Mouse (Mus musculus): ENCODE data around the gene Galnt14. TPM values are rescaled to one million over a fixed set of nuclear protein-coding genes. Genes with fewer than 3 reads are reported as not detected.
A peak's percentile ranks its signal among the peaks of the same experiment; 100 is the strongest.

The Galnt14 gene
- polyA plus RNA-seq (2014; fragmentation: Nextera tagmentation; extraction: Ambion mirVana), result 5.1 TPM in 2 replicates

DNA sequence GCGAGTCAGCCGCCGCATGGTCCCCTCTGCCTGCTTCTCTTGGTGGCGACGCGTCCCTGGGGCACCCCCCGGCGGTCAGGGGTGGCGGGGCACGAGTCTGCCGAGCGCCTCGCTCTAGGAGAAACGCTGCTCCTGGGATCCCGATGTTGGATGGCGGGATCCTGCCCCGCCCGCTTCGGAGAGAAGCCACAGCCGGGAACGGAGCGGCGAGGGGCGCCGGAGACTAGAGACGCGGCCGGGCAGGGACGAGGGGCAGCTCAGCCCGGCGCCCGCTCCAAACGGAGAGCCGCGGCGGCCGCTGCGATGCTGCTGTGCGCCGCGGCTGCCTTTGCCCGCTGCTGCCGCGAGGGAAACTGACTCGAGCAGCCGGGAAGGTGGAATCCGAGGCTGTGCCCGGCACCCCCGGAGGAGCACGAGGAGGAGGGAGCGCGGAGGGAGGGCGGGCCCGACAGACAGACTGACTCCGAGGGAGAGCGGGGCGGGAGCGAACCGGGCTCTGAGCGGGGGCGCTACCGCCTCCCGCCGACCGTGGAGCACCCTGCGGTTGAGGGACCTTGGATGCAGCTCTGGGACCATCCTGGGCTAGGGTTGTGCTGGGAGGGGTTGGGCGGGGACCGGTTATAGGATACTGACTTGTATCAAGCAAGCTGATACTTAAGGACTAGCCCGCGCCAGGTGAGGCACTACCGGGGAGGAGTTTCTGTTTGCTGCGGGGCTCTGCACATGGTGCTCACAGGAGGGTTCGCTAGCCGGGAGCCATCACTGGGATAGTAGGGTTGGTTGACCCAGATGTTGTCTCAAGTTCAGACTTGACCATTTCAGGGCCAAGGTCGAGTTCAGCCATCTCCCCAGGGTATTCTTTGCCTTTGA lies at the start of gene Galnt14:
Gene Galnt14 (minus strand): TSS at position 412 of the 870 bp plus-strand sequence.
- H3K27me3 ChIP-seq (ENCODE audit: control insufficient read depth, insufficient read depth, low read length), result peaks cover 15% of the 10 kb centered on the region
- peak; percentile 82 for ATAC-seq (ENCODE audit: low FRiP score)
- peak; percentile 78 for DNase-seq (ENCODE audit: low spot score)
- H3K4me3 ChIP-seq (ENCODE audit: low read depth, low read length), result peak within 1 kb of the TSS; percentile 49
- H3K27ac ChIP-seq (ENCODE audit: low read depth, low read length), result no peak within 1 kb of the TSS
- H3K9me3 ChIP-seq (ENCODE audit: control insufficient read depth, low read length), result no peaks in the 10 kb centered on the region
- H3K4me2 ChIP-seq (replicated peaks; ENCODE audit: low read depth, low read length), result peak within 1 kb of the TSS; percentile 94
- no peaks in the 10 kb centered on the region; the same call in 1 of the 2 replicates for H3K4me1 ChIP-seq (replicated peaks; ENCODE audit: control insufficient read depth, insufficient read depth, low read length)
- no peaks in the 10 kb centered on the region for H3K36me3 ChIP-seq (ENCODE audit: control insufficient read depth, insufficient read depth, low read length)
- under 1% methylated on average over 66 of the region's 75 CpGs for WGBS
- peak within 1 kb of the TSS; percentile 65 for H3K9ac ChIP-seq (ENCODE audit: low read depth, low read length)

DNA sequence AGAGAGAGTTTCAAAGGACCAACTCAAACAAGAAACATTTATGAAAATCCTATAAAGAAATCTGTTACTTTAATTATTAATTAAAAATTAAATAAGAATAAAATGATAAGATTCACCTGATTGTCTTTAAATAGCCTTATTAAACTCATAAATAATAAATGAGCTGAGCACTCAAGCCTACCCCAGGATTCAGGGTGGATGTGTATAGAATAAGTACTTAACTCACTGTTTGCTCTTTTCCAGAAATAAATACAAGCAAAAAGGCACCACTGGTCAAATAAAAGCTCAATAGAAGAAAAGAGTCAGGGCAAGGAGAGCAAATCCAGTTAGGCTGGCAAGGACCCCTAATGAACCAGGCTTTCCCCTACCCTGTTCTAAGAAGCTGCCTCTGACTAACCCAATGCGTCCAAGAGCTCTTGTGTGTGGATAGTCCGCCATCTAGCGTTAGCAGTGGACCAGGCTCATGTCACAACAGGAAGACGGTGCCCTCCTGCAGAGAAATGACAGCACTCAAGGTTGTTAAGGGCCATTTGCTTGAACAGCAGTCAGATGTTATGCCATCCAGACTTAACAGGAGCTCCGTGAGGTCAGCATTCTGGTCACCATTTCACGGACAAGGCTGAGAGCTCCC lies 33.5 kb upstream of the Galnt14 start:
- H3K9ac ChIP-seq (ENCODE audit: low read depth, low read length), result no peak overlapping the region
- ATAC-seq (ENCODE audit: low FRiP score), result peak; percentile 78
- H3K27ac ChIP-seq (ENCODE audit: low read depth, low read length), result no peak overlapping the region
- no peak overlapping the region for H3K4me3 ChIP-seq (ENCODE audit: low read depth, low read length)
- no peaks in the 10 kb centered on the region for H3K36me3 ChIP-seq (ENCODE audit: control insufficient read depth, insufficient read depth, low read length)
- no peaks in the 10 kb centered on the region for H3K4me1 ChIP-seq (replicated peaks; ENCODE audit: control insufficient read depth, insufficient read depth, low read length)
- DNase-seq (ENCODE audit: low spot score), result peak; percentile 85
- H3K4me2 ChIP-seq (replicated peaks; ENCODE audit: low read depth, low read length), result no peak overlapping the region
- WGBS, result 8% methylated on average over 6 of the region's 6 CpGs
- no peaks in the 10 kb centered on the region for H3K9me3 ChIP-seq (ENCODE audit: control insufficient read depth, low read length)
- H3K27me3 ChIP-seq (ENCODE audit: control insufficient read depth, insufficient read depth, low read length), result no peaks in the 10 kb centered on the region

- H3K4me1 ChIP-seq (replicated peaks; ENCODE audit: control insufficient read depth, insufficient read depth, low read length), result no peaks in the 10 kb centered on the region
- no peaks in the 10 kb centered on the region for H3K36me3 ChIP-seq (ENCODE audit: control insufficient read depth, insufficient read depth, low read length)
- no peak for ATAC-seq (ENCODE audit: low FRiP score)
- DNase-seq (ENCODE audit: low spot score), result peak; percentile 8
- no peak overlapping the region for H3K9ac ChIP-seq (ENCODE audit: low read depth, low read length)
- 67% methylated on average over 8 of the region's 8 CpGs for WGBS
- no peak overlapping the region for H3K4me3 ChIP-seq (ENCODE audit: low read depth, low read length)
- no peak overlapping the region for H3K4me2 ChIP-seq (replicated peaks; ENCODE audit: low read depth, low read length)
- H3K9me3 ChIP-seq (ENCODE audit: control insufficient read depth, low read length), result no peaks in the 10 kb centered on the region
- no peaks in the 10 kb centered on the region for H3K27me3 ChIP-seq (ENCODE audit: control insufficient read depth, insufficient read depth, low read length)
- H3K27ac ChIP-seq (ENCODE audit: low read depth, low read length), result no peak overlapping the region
These were observed 13.8 kb upstream of the Galnt14 start for GRCm38 (mm10) chr17:73723885-73724682.

GRCm38 (mm10) chr17:73719021-73719748 lies 8.9 kb upstream of the Galnt14 start:
- WGBS, result 93% methylated on average over 2 of the region's 2 CpGs
- no peak overlapping the region for H3K9ac ChIP-seq (ENCODE audit: low read depth, low read length)
- no peak overlapping the region for H3K4me2 ChIP-seq (replicated peaks; ENCODE audit: low read depth, low read length)
- H3K36me3 ChIP-seq (ENCODE audit: control insufficient read depth, insufficient read depth, low read length), result no peaks in the 10 kb centered on the region
- DNase-seq (ENCODE audit: low spot score), result no peak
- no peak overlapping the region for H3K4me3 ChIP-seq (ENCODE audit: low read depth, low read length)
- no peak overlapping the region for H3K27ac ChIP-seq (ENCODE audit: low read depth, low read length)
- no peaks in the 10 kb centered on the region for H3K27me3 ChIP-seq (ENCODE audit: control insufficient read depth, insufficient read depth, low read length)
- no peaks in the 10 kb centered on the region for H3K9me3 ChIP-seq (ENCODE audit: control insufficient read depth, low read length)
- no peaks in the 10 kb centered on the region for H3K4me1 ChIP-seq (replicated peaks; ENCODE audit: control insufficient read depth, insufficient read depth, low read length)
- no peak for ATAC-seq (ENCODE audit: low FRiP score)

- ATAC-seq (ENCODE audit: low FRiP score) (no peak), DNase-seq (ENCODE audit: low spot score) (no peak)
- Histone ChIP-seq H3K9ac (ENCODE audit: low read depth, low read length) (no peak overlapping the region), H3K27me3 (ENCODE audit: control insufficient read depth, insufficient read depth, low read length) (peaks cover 4% of the 10 kb centered on the region; the same call in 1 of the 2 replicates), H3K27ac (ENCODE audit: low read depth, low read length) (no peak overlapping the region), H3K4me3 (ENCODE audit: low read depth, low read length) (no peak overlapping the region), H3K9me3 (ENCODE audit: control insufficient read depth, low read length) (no peaks in the 10 kb centered on the region), H3K36me3 (ENCODE audit: control insufficient read depth, insufficient read depth, low read length) (no peaks in the 10 kb centered on the region), H3K4me2 (replicated peaks; ENCODE audit: low read depth, low read length) (no peak overlapping the region), H3K4me1 (replicated peaks; ENCODE audit: control insufficient read depth, insufficient read depth, low read length) (no peaks in the 10 kb centered on the region; the same call in 1 of the 2 replicates)
- WGBS, result 85% methylated on average over 3 of the region's 3 CpGs
These were observed 6.4 kb upstream of the Galnt14 start for GRCm38 (mm10) chr17:73716684-73717083.

DNA sequence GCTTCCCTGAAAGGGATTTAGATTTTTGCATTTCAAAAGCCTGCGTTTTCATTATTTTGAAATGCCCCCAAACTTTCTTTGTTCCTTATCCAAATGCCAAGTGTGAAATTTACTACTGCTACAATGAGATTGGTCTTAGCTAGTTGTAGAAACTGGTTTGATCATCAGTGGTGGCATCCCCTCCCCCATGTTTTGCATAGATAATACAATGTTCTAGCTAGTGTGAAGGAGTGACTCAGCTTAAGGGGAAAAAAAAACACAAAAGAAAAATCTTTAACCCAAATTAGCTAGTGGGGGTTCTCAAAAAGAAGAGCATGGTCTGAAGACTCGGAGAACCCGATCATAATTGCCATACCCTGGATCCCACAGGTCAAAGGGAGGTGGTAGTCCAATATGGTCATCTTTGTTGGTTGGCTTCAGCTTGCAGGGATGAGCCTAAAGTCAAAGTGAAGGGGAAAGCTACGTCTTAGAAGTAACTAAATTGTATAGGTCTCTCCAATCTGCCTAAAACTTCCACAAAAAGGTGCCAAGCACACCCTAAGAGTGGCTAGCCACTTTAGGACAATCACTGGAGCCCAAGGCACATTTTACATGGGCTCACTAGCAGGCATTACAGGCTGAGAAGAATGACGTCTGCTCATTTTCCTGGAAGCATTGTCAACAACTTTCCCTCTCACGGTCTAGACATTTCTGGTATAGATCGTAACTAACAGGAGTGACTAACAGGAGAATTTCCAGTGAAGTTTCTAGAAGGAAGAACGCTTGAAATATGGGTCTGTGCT lies 4.4 kb upstream of the Galnt14 start:
- H3K4me1 ChIP-seq (replicated peaks; ENCODE audit: control insufficient read depth, insufficient read depth, low read length), result no peaks in the 10 kb centered on the region; the same call in 1 of the 2 replicates
- peaks cover 11% of the 10 kb centered on the region for H3K27me3 ChIP-seq (ENCODE audit: control insufficient read depth, insufficient read depth, low read length)
- no peak overlapping the region for H3K27ac ChIP-seq (ENCODE audit: low read depth, low read length)
- H3K36me3 ChIP-seq (ENCODE audit: control insufficient read depth, insufficient read depth, low read length), result no peaks in the 10 kb centered on the region
- no peak overlapping the region for H3K4me3 ChIP-seq (ENCODE audit: low read depth, low read length)
- H3K9ac ChIP-seq (ENCODE audit: low read depth, low read length), result no peak overlapping the region
- 85% methylated on average over 8 of the region's 8 CpGs for WGBS
- no peak overlapping the region for H3K4me2 ChIP-seq (replicated peaks; ENCODE audit: low read depth, low read length)
- ATAC-seq (ENCODE audit: low FRiP score) (no peak), DNase-seq (ENCODE audit: low spot score) (no peak)
- H3K9me3 ChIP-seq (ENCODE audit: control insufficient read depth, low read length), result no peaks in the 10 kb centered on the region

GRCm38 (mm10) chr17:73713347-73713746 lies 3.1 kb upstream of the Galnt14 start:
- WGBS, result 49% methylated on average over 11 of the region's 11 CpGs
- DNase-seq (ENCODE audit: low spot score) (peak; percentile 14), ATAC-seq (ENCODE audit: low FRiP score) (no peak)
- Histone ChIP-seq H3K9ac (ENCODE audit: low read depth, low read length) (no peak overlapping the region), H3K27ac (ENCODE audit: low read depth, low read length) (no peak overlapping the region), H3K27me3 (ENCODE audit: control insufficient read depth, insufficient read depth, low read length) (peaks cover 15% of the 10 kb centered on the region), H3K4me3 (ENCODE audit: low read depth, low read length) (no peak overlapping the region), H3K4me1 (replicated peaks; ENCODE audit: control insufficient read depth, insufficient read depth, low read length) (no peaks in the 10 kb centered on the region; the same call in 1 of the 2 replicates), H3K9me3 (ENCODE audit: control insufficient read depth, low read length) (no peaks in the 10 kb centered on the region), H3K4me2 (replicated peaks; ENCODE audit: low read depth, low read length) (no peak overlapping the region), H3K36me3 (ENCODE audit: control insufficient read depth, insufficient read depth, low read length) (no peaks in the 10 kb centered on the region)

Measured in hindbrain, embryonic 11.5 days (tissue).